11 mouse cellular contexts compared by ENCODE assay signal in the genomic region with DNA sequence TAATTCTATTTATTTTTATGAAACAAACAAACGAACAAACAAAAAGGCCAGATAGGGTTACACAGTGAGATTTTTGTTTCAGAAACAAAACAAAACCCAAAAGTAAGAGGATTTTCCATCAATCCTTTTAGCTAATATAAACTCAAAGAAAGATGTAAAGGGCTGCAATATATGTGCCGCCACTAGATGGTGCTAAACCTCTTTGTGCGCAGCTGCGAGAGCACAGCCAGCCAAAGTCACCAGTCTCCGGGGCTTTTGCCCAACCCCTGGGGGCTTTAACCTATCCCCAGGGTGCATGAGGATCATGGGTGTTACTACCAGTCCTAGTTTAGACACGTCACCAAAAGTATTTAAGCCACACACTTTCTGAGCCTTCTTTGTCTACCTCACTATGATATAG. TPM values are rescaled to one million over a fixed set of nuclear protein-coding genes. Genes with fewer than 3 reads are reported as not detected.
A peak's percentile ranks its signal among the peaks of the same experiment; 100 is the strongest.
DNase-seq lines count a peak whose midpoint lies in the region; ATAC-seq and TF ChIP-seq lines count a peak whose summit lies in the region.
"Not testable (repeated sequence)": the region's sequence is repeated elsewhere in the genome, so short reads cannot be mapped to it uniquely, and the experiment has no call there.
"Had no signal": no experiment of that assay in that cellular context is flagged by ENCODE, and none has a peak within 500 bp of the region (broad histone marks: within the 10 kb centered on the region; RNA-seq: fewer than 3 reads in every experiment).

No protein-coding gene starts in this region.

- not testable (repeated sequence) for H3K27me3 ChIP-seq in kidney, postnatal 0 days (ENCODE audit: insufficient read depth, low read length); limb, embryonic 10.5 days (ENCODE audit: low read depth, poor library complexity, severe bottlenecking); myocyte (ENCODE audit: control insufficient read depth, insufficient read depth, insufficient read length)

- not testable (repeated sequence) for H3K79me2 ChIP-seq in myocyte (ENCODE audit: control insufficient read depth, insufficient read depth)

- DNase-seq in A20 (ENCODE audit: low read depth, low spot score), result peak; percentile 58
- DNase-seq in adipocyte (ENCODE audit: low spot score), result peak; percentile 53
- peak; percentile 40 to 66 for DNase-seq in cerebellum, postnatal 25 days
- DNase-seq in gastrocnemius, postnatal 25 days, result peak; percentile 6
- DNase-seq in kidney, postnatal 0 days (ENCODE audit: low spot score), result peak; percentile 48
- peak; percentile 47 for DNase-seq in limb, embryonic 10.5 days (ENCODE audit: low spot score)
- DNase-seq in spleen, postnatal 4 days (ENCODE audit: low spot score in 2 of 2), result peak; percentile 49 to 79

- not testable (repeated sequence) for H3K4me1 ChIP-seq in kidney, postnatal 0 days (replicated peaks; ENCODE audit: insufficient read depth, low read length); limb, embryonic 10.5 days

- H3K4me2 ChIP-seq in kidney, postnatal 0 days (ENCODE audit: low read length), result not testable (repeated sequence)
- peak overlapping the region; percentile 32 for H3K4me2 ChIP-seq in myocyte (ENCODE audit: low read depth)

- H3K4me3 ChIP-seq in kidney, postnatal 0 days (replicated peaks; ENCODE audit: low read depth, low read length); limb, embryonic 10.5 days; myocyte: not testable (repeated sequence)

- not testable (repeated sequence) for H3K27ac ChIP-seq in kidney, postnatal 0 days; limb, embryonic 10.5 days

- ATAC-seq in kidney, postnatal 0 days (replicated peaks; ENCODE audit: low FRiP score, low read depth), result not testable (repeated sequence)

- not testable (repeated sequence) for H3K9me3 ChIP-seq in kidney, postnatal 0 days (replicated peaks; ENCODE audit: low read length); limb, embryonic 10.5 days (replicated peaks)

- not testable (repeated sequence) for H3K9ac ChIP-seq in kidney, postnatal 0 days (ENCODE audit: low read depth, low read length)

- H3K36me3 ChIP-seq in kidney, postnatal 0 days (ENCODE audit: insufficient read depth, low read length), result not testable (repeated sequence)
- peaks cover 74% of the 10 kb centered on the region for H3K36me3 ChIP-seq in limb, embryonic 10.5 days
- H3K36me3 ChIP-seq in myocyte (ENCODE audit: control insufficient read depth, insufficient read depth), result peaks cover 21% of the 10 kb centered on the region

- WGBS in kidney, postnatal 0 days, result 3% methylated on average over 6 of the region's 6 CpGs
- 8% methylated on average over 6 of the region's 6 CpGs for WGBS in limb, embryonic 10.5 days

- not testable (repeated sequence) for H3ac ChIP-seq in myocyte (ENCODE audit: control insufficient read depth, insufficient read length)

- TF ChIP-seq CTCF in kidney, postnatal 0 days (IDR thresholded peaks at IDR 0.05; ENCODE audit: low read depth), result peak; percentile 83

- TF ChIP-seq POLR2A in myocyte (IDR thresholded peaks at IDR 0.05; ENCODE audit: insufficient read length, low read depth), result not testable (repeated sequence)

RNA-seq across cellular contexts. Expression of gene Lctl, which starts 21.9 kb away (rescaled TPM):
- 1 to 10 TPM in 1 of 2 experiments, not detected in 1; 1.0 TPM for total RNA-seq in gastrocnemius, postnatal 25 days (2021)
- polyA plus RNA-seq in kidney, postnatal 0 days (2015; fragmentation: Nextera tagmentation; extraction: Ambion mirVana), result 0.23 and 0.29 TPM in 2 replicates
- not detected in 2 replicates for polyA plus RNA-seq in limb, embryonic 10.5 days (2016; fragmentation: Nextera tagmentation; extraction: Ambion mirVana)
- 0.23 TPM for polyA plus RNA-seq in myocyte (2012; fragmentation: generic; extraction: Trizol)
- polyA plus RNA-seq: heart, embryonic 14.5 days; limb, embryonic 13.5 days; neural tube, embryonic 12.5 days had no signal

RNA-seq across cellular contexts. Expression of gene Zwilch, which starts 34.0 kb away (rescaled TPM):
- under 1 TPM; 0.38 to 0.88 TPM for total RNA-seq in gastrocnemius, postnatal 25 days (2021)
- polyA plus RNA-seq in kidney, postnatal 0 days (2015; fragmentation: Nextera tagmentation; extraction: Ambion mirVana), result 7.5 and 8.6 TPM in 2 replicates
- 47.1 and 52.1 TPM in 2 replicates for polyA plus RNA-seq in limb, embryonic 10.5 days (2016; fragmentation: Nextera tagmentation; extraction: Ambion mirVana)
- 7.1 TPM for polyA plus RNA-seq in myocyte (2012; fragmentation: generic; extraction: Trizol)

RNA-seq across cellular contexts. Expression of gene Rpl4, which starts 34.3 kb away (rescaled TPM):
- 100 to 1,000 TPM; 458 to 485 TPM for total RNA-seq in gastrocnemius, postnatal 25 days (2021)
- polyA plus RNA-seq in kidney, postnatal 0 days (2015; fragmentation: Nextera tagmentation; extraction: Ambion mirVana), result 1,162 and 1,196 TPM in 2 replicates
- 1,265 and 1,468 TPM in 2 replicates for polyA plus RNA-seq in limb, embryonic 10.5 days (2016; fragmentation: Nextera tagmentation; extraction: Ambion mirVana)
- polyA plus RNA-seq in myocyte (2012; fragmentation: generic; extraction: Trizol), result 1,028 TPM

RNA-seq across cellular contexts. Expression of gene Snapc5, which starts 40.2 kb away (rescaled TPM):
- total RNA-seq in gastrocnemius, postnatal 25 days (2021), result 10 to 100 TPM; 17.9 to 18.5 TPM
- polyA plus RNA-seq in kidney, postnatal 0 days (2015; fragmentation: Nextera tagmentation; extraction: Ambion mirVana), result 25.8 and 29.6 TPM in 2 replicates
- polyA plus RNA-seq in limb, embryonic 10.5 days (2016; fragmentation: Nextera tagmentation; extraction: Ambion mirVana), result 28.6 and 31.5 TPM in 2 replicates
- polyA plus RNA-seq in myocyte (2012; fragmentation: generic; extraction: Trizol), result 6.0 TPM

Comparison
In these comparisons a context has a peak if more than half of its experiments do, and no peak if none do; other contexts are left out.
1. DNase-seq: peak in every context shown above with its lines; median percentile 64 in spleen, postnatal 4 days; 58 in A20; 53 in adipocyte; 53 in cerebellum, postnatal 25 days; 48 in kidney, postnatal 0 days; 47 in limb, embryonic 10.5 days; 6 in gastrocnemius, postnatal 25 days.